Mouse (Mus musculus) brown adipose tissue, adult 24 weeks (tissue): ENCODE results near the gene Rev3l. TPM values are rescaled to one million over a fixed set of nuclear protein-coding genes. Genes with fewer than 3 reads are reported as not detected.
"Not testable (repeated sequence)": the region's sequence is repeated elsewhere in the genome, so short reads cannot be mapped to it uniquely, and the experiment has no call there.

Source experiments
- H3K27ac ChIP-seq: fragments of 200-500 bp; replicated peaks from 2 replicates; pipeline ENCODE4 v1.5.1; 2012; ENCODE audit warnings: low read depth, mild to moderate bottlenecking, low read length
- H3K4me1 ChIP-seq: fragments of 200-500 bp; 2 replicates; pipeline ENCODE4 v1.6.1; 2012; ENCODE audit warnings: low read length, mixed read lengths; ENCODE audit not compliant: control insufficient read depth, insufficient read depth, insufficient read length
- H3K4me3 ChIP-seq: fragments of 200-500 bp; 2 replicates; pipeline ENCODE4 v1.5.1; 2012; ENCODE audit warnings: low read depth, mild to moderate bottlenecking, low read length, moderate library complexity; ENCODE audit not compliant: insufficient read depth
- polyA plus RNA-seq: library from polyadenylated mRNA; stranded (reverse); fragments of >200 nt; gene quantifications from 2 replicates; pipeline ENCODE4 v1.2.4, GENCODE M21; 2012; ENCODE audit not compliant: missing spikeins, insufficient read depth, insufficient read length

Gene Rev3l
- polyA plus RNA-seq, 1 experiment, result 6.9 TPM

DNA sequence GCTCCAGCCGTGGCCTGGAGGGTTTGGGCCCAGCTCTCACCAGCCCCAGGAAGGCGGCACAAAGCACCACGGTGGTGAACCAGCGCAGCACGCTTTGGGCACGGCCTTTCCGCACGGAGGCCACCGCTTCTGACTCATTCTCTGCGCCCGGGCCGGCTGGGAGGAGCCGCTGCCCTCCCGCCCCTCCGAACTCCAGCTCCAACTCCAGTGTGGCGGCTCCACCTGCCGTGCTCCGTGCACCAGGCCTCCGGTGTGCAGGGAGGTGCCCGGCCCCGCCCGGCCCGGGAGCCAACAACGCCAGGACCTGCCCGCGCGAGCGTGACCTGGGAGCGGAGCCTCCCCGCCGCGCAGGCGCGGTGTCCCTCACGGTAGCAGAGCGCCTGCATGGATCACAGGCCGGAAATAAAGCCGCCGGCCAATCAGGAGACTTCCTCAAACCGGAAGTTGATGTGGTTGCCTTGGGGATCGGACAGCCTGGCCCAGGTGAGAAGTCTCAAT lies 167.0 kb downstream of the Rev3l start, which contains the start of gene Mfsd4b4:
Gene Mfsd4b4, minus strand, starts transcription at position 365 of the 498 bp plus-strand sequence.
- Histone ChIP-seq H3K27ac (0 out of 2 replicates have a peak within 1 kb of the TSS, but pooled peaks have one; percentile 19), H3K4me1 (no peaks in the 10 kb centered on the region), H3K4me3 (peak within 1 kb of the TSS; percentile 81)

DNA sequence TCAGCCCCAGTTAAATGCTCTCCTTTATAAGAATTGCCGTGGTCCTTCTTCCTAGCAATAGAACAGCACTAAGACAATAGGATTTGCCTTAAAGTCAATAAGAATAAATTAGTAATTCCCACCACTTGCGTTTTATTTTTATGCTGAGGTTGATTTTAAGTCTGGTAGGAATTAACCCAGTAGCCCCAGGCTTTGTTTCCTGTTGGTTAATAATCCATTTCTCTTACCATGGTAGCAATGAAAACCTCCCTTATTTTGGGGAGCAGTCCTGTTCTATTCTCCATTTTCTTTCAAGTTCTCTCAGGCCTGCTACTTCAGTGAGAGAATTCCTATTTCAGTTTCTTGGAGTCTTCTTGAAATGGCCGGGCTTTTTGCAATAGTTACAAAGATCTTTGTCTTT lies 172.3 kb downstream of the Rev3l start:
- no peaks in the 10 kb centered on the region for H3K4me1 ChIP-seq
- H3K27ac ChIP-seq, result no peak overlapping the region
- H3K4me3 ChIP-seq, result no peak overlapping the region

DNA sequence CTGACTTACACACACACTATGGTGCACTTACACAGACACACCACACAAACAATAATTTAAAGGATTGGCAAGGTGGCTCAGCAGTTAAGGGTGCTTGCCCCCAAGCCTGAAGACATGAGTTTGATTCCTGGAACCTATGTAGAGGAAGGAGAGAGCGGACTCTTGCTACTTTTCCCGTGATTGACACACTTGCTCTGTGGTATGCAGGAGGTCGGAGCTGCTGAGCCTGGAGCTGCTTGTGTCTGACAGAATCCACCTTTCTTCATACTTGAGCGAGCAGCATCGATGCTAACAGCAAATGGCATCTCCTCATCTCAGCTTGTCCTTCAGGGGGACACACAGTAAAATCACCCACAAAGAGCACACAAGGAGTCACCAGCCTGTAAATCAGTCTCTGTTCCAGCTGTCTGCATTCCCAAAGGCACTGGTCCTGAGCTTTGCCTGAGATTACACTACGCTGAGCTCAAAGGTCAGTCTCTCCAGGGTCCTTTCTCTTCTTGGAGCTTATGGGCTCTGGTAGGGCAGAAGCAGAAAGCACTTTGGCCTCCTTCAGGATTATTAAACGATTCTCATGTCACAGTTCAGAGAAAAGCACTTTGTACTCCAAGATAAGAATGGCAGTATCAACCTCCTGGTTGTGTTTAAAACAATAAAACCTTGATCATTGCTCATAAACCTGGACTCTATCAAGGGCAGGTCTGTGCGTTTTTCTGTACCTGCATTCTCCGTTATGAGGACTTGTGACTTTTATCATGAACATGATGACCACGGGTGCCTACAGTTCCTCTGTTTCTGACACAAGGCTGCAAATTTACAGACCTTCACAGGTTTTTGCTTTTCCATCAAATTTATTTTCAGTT lies 175.1 kb downstream of the Rev3l start:
- Histone ChIP-seq H3K4me3 (no peak overlapping the region), H3K4me1 (no peaks in the 10 kb centered on the region), H3K27ac (no peak overlapping the region)

DNA sequence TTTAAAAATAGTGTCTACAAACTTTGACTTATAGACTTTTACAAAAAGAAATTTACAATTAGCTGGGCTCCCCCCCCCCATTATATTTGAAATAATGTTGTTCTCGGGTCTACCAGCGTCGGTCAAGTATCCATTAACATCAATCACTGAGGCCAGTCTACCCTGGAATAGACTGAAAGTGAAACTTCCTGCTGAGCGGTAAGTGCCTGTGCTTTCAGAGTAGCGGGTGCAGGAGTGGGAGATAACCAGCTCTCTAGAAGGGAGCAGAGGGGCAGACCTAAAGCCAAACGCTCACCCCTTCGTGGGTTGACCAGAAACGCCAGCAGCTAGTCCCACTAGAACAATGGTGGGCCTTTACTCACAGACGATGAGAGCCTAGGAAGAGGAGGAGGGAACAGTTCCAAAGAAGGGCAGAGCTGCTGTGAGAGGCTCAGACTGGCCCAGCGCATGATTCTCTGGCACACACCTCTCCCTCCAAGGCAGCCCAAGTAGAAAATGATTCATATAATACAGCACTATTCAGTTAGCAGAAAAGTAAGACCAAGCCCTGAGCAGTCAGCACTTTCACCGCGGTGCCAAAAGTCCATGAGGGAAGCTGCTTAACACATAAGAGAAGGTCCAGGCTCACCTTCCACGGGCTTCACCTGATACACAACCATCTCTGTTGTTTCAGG lies 177.0 kb downstream of the Rev3l start:
- H3K4me1 ChIP-seq, result no peaks in the 10 kb centered on the region
- no peak overlapping the region for H3K4me3 ChIP-seq
- no peak overlapping the region for H3K27ac ChIP-seq

DNA sequence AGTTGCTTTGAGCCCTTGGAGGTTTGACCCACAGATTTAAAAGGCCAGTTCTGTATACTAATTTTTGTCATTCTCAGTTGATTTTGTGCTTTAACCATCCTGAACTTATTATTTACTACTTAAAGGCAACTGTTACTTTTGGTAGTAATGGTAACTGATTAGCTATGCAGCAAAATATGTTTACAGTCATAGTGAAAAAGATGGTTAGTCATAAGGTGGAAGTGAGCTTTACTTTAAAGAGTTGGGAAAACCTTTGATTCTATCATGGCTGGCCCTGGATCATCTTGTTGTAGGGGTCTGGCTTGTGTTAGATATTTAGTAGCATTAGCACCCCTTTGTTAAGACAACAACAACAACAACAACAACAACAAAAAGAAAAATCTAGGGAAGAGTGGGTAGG lies 180.7 kb downstream of the Rev3l start:
- H3K4me1 ChIP-seq, result no peaks in the 10 kb centered on the region
- no peak overlapping the region for H3K4me3 ChIP-seq
- no peak overlapping the region for H3K27ac ChIP-seq

DNA sequence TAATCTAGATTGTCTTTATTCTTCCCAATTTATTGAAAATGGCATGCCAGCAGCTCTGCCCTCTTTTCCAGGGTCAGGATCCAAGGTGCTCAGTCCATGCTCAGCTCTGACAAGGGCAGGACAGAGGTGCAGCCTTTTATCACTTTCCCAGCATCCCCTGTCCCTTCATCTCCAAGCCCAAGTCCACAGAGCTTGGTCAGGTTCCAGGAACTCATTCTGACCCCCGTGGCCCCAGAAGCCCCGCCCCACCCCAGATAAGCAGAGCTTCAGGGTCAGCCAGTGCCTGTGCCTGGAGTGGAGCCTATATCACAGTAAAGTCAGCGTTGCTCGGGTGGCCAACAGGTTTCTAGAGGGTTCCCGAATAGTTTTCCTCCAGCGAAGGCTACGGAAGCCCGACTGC lies 192.6 kb downstream of the Rev3l start:
- not testable (repeated sequence) for H3K4me3 ChIP-seq, H3K4me1 ChIP-seq, H3K27ac ChIP-seq

Other genes with a start within 250 kb of the Rev3l start
- 3.6 and 6.6 TPM in 2 replicates for gene Traf3ip2, start 119.2 kb upstream of the Rev3l start, polyA plus RNA-seq
- 2.0 and 4.7 TPM in 2 replicates for gene Mfsd4b4, start 167.1 kb downstream of the Rev3l start, polyA plus RNA-seq
- gene Mfsd4b2, start 194.8 kb downstream of the Rev3l start, polyA plus RNA-seq, result not detected in 2 replicates
- gene Mfsd4b3, start 228.0 kb downstream of the Rev3l start, polyA plus RNA-seq, result 2.3 and 3.1 TPM in 2 replicates